Mouse (Mus musculus) gastrocnemius, postnatal 10 days (tissue): ENCODE measurements around the gene Ppfia3. TPM values are rescaled to one million over a fixed set of nuclear protein-coding genes. Genes with fewer than 3 reads are reported as not detected.

Experiments used
- DNase-seq: peaks from one replicate; pipeline ENCODE4 v3.0.0; 2021; ENCODE audit warnings: mixed read lengths
- total RNA-seq, 2 experiments: library from RNA; stranded (reverse); gene quantifications; 2 replicates each; pipeline ENCODE4 v1.2.3; 2021

The Ppfia3 gene
- total RNA-seq, 2 experiments from 2014 or later: 0.89 to 0.97 TPM

DNA sequence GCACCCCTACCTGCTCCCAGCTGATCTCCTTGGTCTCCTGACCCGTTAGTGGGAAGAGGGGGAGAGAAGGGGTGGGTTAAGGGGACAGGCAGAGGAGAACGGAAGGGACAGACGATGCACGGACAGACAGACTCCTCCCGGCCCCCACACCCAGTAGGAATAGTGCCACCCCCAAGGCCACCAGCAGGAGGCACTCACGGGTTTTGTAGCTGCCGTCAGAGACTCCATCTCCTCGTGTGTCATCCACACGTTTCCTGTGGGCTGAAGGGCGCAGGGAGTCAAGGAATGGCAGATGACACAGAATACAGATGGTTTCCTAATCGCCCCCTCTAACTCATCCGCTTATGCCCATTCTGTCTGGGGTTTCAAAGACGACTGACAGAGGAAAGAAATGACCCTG, 23.3 kb downstream of the Ppfia3 start:
- no peak for DNase-seq

DNA sequence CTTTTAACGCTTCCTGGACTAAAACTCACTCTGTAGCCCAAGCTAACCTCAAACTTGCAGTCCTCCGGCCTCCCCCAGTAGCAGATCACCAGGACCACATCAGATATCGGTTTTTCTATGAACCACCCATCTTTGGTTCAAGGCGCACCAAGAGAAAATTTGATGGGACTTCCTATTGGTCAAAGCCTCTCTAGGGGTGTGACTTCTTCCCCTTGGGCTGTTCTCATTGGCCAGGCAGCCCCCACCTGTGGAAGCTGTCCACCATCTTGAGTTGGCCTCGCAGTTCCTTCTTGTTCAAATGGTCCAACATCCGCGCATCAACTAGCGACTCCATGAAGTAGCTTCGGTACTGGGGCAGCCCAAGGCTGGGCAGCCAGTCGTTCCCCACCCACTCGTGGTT, 24.7 kb downstream of the Ppfia3 start:
- DNase-seq: no peak

DNA sequence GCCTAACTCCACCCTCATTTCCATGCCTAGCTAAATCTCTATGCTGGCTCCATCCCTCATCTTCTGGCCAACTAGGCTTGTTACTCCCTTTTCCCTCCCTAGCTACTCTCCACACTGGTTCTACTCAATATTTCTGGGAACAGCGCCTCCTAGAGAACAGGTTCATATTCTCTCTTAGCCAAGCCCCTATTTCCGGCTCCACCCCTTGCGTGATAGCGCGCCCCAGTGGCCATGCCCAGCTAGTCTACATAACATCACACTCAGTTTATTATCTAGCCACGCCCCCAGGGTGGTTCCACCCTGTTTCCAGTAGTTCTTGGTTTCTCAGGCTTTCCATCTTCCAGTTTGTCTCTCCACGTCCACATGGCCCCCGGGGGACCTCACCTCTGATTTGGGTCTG, 25.5 kb downstream of the Ppfia3 start:
- peak; percentile 81 for DNase-seq

DNA sequence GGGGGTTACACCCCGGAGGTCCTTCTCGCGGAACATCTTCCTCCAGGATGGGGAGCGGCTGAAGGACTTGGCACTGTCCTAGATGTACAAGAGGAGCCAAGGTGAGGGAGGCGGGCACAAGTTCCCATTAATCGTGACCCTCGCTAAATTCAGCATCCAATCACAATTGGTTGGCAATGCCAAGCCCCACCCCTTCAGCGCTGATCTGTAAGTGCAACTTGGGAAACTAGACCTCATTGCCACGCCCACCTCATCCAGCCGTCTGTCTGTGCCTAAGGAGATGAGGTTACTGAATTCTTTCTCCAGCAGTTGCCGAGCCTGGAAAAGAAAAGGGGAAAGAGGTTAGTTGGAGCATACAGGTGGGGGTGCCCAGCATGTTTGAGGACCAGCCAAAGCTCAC, 26.1 kb downstream of the Ppfia3 start:
- no peak for DNase-seq

DNA sequence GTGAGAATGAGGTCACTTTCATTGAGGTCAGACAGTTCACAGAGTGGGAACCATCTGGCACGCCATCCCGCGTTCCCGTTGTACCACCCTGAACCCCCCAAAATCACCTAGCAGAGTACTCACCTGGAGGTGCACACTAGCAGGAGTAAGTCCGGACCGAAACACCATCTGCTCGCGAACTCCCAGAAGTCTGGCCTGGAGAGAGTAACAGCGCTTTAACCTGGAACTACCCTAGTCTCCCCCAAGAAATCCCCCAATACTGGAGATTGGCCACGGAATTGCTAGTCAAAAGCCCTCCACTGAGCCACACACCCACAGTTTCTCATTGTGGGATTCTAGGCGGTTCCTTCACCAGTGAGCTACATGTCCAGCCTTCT, 26.8 kb downstream of the Ppfia3 start:
- no peak for DNase-seq

DNA sequence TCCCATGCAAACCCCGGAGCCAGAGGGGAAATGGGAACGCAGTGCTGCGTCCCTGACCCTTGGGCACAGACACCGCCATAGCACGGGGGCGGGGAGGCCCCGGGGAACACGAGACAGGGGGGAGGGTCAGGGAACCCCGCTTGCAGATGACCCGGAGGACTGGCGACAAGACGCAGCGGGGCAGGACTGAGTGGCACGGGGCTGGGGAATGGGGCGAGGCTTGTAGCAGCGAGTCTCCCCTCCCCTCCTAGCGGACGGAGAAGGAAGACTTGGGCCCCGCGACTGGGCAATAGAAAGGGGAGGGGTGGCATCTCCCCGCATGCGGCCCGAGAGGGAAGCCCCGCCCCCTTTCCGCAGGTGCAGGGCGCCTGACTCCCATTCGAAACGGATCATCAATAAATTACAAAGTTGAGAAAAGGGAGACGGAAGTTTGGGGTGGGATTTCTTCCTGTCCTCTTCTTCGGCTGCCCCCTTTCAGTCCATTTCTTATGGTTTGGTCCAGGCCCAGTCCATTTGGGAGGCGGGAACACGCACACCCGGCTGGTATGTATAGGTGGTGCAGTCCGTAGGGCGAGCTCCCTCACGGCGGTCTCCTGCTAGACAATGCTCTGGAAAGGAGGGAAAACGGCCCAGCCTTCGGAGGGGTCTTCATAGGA, 27.3 kb downstream of the Ppfia3 start:
- peak; percentile 51 for DNase-seq

DNA sequence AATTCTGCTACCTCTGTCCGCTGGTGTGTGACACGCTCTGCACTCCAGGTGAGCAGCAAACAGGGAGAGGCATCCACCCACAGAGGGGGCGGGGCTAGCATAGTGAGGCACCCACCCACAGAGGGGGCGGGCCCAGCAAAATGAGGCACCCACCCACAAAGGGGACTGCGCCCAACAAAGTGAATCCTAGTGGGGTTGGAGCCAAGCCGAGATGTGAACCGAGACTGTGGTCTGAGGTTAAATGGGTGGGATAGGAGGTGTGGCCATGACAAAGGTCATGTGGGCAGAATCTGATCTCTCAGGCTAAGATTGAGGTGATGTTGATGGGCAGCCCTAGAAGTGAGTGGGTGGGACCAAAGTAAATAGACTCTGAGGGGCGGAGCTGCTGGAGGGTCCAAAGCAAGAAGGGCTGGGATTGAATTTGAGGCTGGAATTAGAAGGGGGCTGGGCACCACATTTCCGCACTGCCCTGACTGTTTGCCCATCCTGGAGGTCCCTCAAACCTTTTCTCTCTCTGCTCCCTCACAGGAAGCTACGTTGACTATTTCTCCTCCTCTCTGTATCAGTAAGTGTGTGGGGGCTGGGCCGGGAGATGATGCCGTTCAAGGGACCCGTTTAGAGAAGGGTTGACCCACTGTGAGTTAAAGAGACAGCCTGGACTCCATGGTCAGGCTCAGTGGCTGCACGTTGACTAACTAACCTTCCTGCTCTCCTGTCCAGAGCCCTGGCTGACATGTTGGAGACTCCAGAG, 28.5 kb downstream of the Ppfia3 start:
- no peak for DNase-seq

DNA sequence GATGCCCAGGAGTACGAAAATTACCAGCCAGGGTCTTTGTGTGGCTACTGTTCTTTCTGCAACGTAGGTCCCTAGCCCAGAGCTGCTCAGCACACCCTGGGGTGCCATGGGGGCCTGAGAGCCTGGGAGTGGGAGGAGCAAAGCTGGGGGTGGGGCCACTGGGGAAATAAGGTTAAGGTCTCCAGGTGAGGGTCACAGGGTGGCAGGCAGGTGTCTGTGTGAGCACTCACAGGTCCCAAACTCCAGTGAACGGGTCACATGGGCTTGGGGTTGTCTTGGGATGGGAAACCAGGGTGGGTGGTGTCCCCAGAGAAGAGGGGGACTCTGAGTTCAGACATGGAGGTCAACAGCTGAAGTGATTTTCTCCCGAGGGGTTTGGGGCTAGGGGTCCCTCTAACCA, 29.4 kb downstream of the Ppfia3 start:
- no peak for DNase-seq

DNA sequence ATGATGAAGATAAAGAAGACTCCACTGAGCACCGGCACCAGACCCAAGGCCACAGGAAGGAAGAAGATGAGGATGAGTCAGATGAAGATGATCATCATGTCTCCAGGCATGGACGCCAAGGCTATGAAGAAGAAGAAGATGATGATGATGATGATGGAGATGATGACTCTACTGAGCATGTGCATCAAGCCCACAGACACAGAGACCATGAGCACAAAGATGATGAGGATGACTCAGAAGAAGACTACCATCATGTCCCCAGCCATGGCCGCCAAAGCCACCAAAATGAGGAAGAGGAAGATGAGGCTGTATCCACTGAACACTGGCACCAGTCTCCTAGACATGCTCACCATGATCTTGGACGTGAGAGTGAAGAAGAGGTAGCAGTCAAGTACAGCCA, 30.5 kb downstream of the Ppfia3 start:
- DNase-seq: no peak

DNA sequence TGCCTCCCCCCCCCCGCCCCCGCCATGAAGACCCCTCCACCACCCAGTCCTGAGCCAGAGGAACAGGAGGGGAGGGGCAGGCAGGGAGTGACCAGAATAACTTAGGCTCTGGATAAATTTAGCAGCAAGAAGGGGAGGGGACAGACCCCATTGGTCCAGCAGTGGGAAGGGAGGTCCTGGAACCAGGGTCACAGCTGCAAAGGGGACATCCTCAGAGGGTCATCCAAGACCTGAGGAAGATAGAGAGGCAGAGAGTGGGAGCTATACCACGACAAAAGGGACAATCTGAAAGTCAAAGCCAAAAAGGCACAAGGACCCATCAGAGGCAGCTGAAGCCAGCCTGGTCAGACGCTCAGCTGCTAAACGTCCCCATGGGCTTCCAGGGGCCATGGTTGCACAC, 31.8 kb downstream of the Ppfia3 start, which contains the start of gene Hrc:
Gene Hrc, plus strand, starts transcription at position 235 of the 400 bp plus-strand sequence.
- no peak for DNase-seq

DNA sequence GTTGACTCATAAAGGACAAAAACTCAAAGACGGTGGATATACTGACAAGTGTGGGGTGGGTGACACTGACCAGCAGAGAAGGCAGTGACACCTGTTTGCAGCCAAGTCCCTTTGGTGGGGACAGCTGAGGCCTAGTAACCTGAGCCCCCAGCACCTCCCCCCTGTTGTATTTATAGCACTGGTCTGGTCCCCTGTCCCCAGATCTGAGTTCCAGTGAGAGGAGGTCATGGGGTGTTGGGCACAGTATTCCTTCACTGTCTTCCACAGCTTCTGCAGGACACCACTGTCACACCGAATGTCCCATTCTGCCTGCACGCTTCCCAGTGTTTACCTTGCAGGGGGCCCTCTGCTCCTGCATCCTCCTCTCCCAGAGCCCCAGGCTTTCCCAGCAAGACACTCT, 32.2 kb downstream of the Ppfia3 start:
- DNase-seq: peak; percentile 39

DNA sequence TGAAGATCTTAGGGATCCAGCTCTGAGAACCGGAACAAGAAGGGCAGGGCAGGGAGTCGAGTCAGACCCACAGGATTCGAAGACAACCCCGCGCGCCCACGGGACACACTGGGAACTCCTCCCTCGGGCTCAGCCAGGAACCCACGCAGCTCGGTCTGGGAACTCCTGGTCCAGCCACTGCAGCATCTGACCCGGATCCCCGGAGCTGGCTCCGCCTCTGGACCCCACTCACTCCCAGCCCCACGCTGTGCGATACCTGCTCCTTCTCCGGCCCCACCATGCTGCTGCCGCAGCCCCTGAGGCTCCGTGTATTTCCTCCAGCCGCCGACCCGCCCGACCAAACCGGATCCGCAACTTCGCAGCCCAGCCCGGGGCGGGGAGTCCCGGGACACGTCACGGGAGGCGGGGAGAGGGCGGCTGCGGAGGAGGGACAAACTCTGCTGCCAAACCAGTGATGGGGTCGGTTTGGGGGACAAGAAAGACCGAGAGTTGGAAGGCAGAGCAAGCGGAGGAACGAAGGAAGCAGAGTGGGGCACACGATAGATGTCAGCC, 33.3 kb downstream of the Ppfia3 start, which contains the start of gene Trpm4:
Gene Trpm4, minus strand, starts transcription at position 350 of the 552 bp plus-strand sequence.
- peak; percentile 91 for DNase-seq

DNA sequence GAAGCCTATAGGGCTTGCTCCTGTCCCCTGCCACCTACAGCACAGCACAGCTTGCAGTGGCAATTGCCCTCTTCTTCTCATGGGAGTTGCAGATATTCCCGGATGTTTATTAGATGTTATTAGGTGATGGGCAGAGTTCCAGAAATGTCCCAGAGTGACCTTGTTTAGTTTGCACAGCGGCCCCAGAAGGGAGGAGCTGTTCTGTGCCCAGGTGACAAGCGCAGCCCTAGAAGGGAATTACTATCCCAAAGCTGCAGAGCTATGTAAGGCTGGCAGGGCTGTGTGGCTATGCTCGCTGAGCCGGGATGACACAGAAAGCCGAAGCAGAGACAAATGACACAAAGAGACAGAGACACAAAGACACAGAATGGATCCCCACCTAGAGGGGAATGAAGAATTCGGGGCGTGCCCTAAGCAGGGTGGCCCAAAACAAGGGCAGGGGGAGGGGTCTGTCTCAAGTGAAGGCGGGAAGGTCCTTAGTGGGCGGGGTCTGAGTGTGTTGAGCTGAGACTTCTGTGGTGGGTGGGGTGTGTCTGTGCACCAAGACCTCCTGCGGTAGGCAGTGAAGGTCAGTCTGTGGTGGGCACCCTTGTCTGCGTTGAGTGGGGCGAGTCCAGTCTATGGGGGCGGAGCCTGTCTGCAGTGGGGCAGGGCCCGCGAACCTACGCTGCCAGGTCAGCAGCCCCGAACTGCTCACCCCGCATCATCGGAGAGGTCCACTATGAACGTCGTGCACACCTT, 34.0 kb downstream of the Ppfia3 start:
- peak; percentile 40 for DNase-seq

DNA sequence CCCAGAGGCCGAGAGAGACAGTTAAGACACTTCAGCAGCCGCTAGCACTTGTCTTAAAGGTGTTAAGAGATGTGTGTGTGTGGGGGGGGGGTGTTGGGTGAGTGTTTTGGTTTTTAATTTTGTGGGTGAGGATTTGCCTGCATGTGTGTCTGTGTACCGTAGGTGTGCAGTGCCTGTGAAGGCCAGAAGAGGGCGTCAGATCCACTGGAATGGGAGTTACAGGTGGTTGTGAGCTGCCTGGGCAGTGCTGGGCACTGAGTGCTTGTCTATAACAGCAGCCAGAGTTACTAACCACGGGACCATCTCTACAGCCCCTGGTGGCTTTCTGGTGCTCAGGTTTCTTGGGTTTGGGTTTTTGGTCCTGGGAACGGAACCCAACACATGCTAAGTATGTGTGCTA, 35.3 kb downstream of the Ppfia3 start:
- DNase-seq: no peak

DNA sequence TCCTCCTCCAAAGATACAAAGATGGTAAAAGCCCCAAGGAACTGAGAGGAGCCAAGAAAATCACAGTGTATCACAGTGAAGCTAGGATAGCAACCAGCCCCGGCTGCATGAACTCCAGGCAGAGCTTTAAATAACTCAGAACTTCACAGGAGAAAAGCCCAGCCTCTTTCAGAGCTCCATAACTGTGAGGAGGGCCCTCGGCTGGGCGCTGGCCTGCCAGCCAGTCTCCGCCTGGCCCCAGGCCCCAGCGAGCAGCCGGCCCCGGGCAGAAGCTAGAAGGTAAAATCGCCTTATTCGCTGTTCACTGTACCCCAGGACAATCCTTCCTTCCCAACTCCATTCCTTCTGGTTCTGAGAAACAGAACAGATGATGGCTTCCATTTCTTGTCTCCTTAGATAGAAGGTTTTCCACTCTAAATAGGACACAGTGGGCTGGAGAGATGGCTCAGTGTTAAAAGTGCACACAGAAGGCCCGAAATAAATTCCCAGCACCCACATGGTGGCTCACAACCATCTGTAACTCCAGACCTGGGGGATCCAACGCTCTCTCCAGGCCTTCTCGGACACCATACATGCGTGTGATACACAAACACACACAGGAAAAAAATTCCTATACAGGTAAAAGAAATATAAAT, 37.9 kb downstream of the Ppfia3 start:
- DNase-seq: no peak

DNA sequence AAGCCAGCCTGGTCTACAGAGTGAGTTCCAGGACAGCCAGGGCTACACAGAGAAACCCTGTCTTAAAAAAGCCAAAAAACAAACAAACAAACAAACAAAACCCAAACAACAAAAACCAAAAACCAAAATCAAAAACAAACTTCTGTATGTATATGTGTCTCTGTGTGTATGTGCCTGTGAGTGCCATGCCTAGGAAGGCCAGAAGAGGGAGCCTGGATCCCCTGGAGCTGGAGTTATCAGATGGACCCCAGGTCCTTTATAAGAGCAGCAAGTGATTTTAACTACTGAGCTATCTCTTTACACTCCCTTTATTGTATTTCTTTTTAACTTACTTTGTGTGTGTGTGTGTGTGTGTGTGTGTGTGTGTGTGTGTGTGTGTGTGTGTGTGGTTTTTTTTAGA, 41.0 kb downstream of the Ppfia3 start:
- DNase-seq: no peak

DNA sequence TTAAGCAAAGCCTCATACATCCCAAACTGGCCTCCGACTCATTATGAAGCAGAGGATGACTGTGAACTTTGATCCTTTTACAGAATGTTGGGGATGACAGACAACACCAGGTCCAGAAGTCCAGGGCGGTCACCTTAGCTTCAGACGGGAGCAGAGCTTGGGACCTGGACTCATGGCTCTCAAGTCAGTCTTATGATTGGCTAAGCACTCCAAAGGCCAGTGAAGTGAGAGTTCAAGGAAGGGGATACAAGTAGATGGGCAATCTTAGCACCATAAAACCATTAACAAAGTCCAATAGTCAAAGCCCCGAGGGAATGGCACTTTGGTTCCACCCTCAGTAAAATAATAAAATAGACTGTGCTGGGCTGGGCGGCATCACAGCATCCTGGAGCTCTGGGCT, 43.8 kb downstream of the Ppfia3 start:
- no peak for DNase-seq

DNA sequence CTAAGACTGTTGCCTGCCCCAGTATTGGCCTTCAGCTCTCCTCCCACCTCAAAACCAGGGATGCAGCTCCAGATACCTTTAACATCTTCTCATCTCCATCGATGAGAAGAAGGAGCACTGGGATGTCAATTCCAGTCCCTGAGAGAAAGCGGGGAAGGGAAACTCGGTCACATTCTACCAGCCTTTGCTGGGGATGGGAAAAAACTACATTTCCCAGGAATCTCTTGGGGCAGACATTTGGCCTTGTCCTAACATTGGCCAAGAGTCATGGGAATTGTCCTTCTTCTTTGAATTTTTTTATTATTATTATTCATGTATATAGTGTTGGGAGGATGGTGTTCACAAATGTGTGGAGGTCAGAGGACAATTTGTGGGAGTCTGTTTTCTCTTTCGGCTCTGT, 44.6 kb downstream of the Ppfia3 start:
- no peak for DNase-seq

DNA sequence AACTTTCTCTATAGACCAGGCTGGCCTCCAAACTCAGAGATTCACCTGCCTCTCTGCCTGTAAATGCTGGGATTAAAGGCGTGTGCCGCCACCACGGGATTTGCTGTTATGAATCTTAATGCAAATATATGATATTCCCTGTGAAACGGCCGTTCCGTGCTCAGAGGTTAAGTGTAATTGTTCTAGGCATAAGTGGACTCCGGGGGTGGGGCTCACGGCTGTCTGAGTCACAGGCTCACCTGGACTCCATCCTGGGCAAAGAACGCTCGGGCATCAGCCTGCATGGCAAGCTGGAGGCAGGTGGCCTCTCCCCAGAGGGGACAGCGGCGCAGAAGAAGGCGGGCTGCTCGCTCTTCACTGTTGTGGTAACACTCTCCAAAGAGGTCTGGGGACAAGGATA, 50.3 kb downstream of the Ppfia3 start:
- DNase-seq: no peak

DNA sequence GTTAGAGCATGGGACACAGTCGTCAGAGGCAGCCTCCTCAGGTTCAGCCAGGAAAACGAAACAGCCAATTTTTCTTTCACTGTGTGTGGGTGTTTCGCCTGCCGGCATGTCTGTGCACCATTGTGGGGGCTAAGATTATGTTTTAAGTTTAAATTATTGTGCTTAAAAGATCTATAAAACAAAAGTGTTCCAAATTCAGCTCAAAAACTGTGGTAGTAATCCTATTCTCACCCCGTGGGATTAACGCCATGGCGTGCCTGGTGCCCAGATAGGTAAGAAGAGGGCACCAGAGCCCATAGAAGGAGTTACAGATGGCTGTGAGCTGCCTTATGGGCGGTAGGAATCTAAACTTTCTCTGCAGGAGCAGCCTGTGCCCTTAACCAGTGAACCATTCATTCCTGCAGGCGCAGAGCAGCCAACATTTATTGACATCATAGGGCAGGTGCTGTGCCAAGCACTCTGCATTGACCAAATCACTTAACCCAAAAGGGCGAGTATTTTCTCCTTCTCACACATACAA, 51.6 kb downstream of the Ppfia3 start:
- DNase-seq: no peak

DNA sequence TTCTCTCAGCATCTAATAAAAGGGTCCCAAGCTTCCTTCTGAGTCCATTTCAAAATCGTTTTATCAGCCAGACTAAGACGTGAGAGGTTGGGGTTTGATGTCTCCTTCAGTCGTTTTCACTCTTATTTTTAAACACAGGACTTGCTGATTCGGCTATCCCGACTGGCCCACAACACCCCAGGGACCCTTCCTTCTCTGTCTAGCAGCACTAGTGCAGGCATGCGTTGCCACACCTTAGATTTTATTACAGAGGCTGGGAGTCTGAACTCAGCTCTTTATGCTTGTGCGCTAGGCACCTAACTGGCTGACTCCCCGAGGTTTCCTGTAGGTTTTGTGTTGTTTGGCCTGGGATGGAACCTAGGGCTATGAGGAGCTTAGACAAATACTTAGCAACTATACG, 53.3 kb downstream of the Ppfia3 start:
- no peak for DNase-seq
